Mouse (Mus musculus): ENCODE measurements around the gene Anxa5. TPM values are rescaled to one million over a fixed set of nuclear protein-coding genes. Genes with fewer than 3 reads are reported as not detected.

Gene Anxa5
- polyA plus RNA-seq, 1 experiment from 2014 or later, result 62.7 TPM

DNA sequence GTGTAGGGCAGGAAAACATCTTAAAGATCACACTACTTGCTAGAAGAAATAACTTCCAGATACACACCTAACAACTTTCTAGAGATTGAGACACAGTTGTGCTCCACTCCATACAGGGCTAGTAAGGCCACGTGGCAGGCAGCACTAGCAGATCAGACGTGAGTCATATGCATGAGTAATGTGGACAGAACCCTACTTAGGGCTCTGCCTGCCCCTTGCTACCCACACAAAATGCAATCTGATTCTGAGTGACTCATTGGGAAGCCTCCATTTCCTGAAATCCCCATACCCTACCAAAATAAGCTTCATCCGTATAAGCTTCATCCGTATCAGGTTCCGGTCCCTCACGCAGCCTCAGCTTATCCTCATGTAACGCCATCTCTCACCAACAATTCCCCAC, 8.1 kb downstream of the Anxa5 start:
- ATAC-seq, result no peak

DNA sequence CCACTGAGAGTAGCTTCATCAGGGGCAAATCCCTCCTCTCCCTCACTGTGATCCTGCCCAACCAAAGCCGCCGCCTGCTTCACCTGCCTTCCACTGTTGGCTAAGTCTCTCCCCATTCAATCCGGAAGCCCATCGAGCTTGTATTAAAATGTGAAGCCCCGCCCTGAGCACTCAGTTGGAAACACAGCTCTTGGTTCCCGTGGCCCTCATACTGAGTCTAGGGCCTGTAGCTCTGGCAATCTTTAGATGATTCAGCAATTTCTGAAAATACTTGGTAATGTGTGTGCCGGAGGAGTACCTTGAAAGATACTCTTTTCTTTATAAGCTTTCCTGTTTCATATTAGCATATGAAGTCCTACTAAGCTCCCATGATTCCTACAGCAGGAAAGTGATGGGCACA, 10.2 kb downstream of the Anxa5 start:
- Histone ChIP-seq H3K36me3 (ENCODE audit: control insufficient read depth, insufficient read depth, low read length) (no peaks in the 10 kb centered on the region), H3K4me2 (ENCODE audit: low read length) (no peak overlapping the region), H3K9ac (ENCODE audit: low read length) (no peak overlapping the region), H3K4me3 (ENCODE audit: low read depth, low read length) (no peak overlapping the region), H3K4me1 (ENCODE audit: control insufficient read depth, insufficient read depth, low read length) (no peaks in the 10 kb centered on the region), H3K27me3 (replicated peaks; ENCODE audit: control insufficient read depth, insufficient read depth, low read length) (no peaks in the 10 kb centered on the region), H3K27ac (ENCODE audit: low read depth, low read length) (no peak overlapping the region), H3K9me3 (replicated peaks; ENCODE audit: control insufficient read depth, low read length) (no peaks in the 10 kb centered on the region)
- DNase-seq (ENCODE audit: low spot score), result no peak
- ATAC-seq, result no peak
- WGBS, result 53% methylated on average over 7 of the region's 7 CpGs

More for the DNA sequence above, 8.1 kb downstream of the Anxa5 start:
- H3K27ac ChIP-seq (ENCODE audit: low read depth, low read length), result no peak overlapping the region
- no peaks in the 10 kb centered on the region for H3K36me3 ChIP-seq (ENCODE audit: control insufficient read depth, insufficient read depth, low read length)
- H3K27me3 ChIP-seq (replicated peaks; ENCODE audit: control insufficient read depth, insufficient read depth, low read length), result no peaks in the 10 kb centered on the region
- H3K9me3 ChIP-seq (replicated peaks; ENCODE audit: control insufficient read depth, low read length), result no peaks in the 10 kb centered on the region
- H3K4me3 ChIP-seq (ENCODE audit: low read depth, low read length), result no peak overlapping the region
- no peak overlapping the region for H3K9ac ChIP-seq (ENCODE audit: low read length)
- H3K4me1 ChIP-seq (ENCODE audit: control insufficient read depth, insufficient read depth, low read length), result no peaks in the 10 kb centered on the region
- 95% methylated on average over 7 of the region's 7 CpGs for WGBS
- no peak overlapping the region for H3K4me2 ChIP-seq (ENCODE audit: low read length)
- DNase-seq (ENCODE audit: low spot score), result no peak

DNA sequence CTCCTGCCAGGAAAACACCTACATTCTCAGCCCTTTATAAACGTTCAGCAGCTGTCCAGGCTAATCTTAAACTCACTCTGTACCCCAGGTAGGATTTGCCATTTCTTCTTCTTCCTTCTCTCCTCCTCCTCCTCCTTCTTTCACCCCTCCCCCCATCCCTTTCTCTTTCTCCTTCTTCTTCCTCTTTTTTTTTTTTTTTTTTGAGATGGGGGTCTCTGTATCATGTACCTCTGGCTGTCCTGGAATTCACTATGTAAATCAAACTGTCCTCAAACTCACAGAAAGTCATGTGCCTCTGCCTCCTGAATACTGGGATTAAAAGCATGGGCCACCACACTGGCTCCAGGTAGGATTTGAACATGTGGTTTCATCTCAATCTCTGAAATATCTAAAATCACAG, 13.3 kb downstream of the Anxa5 start:
- Histone ChIP-seq H3K27ac (ENCODE audit: low read depth, low read length) (no peak overlapping the region), H3K4me3 (ENCODE audit: low read depth, low read length) (no peak overlapping the region), H3K4me2 (ENCODE audit: low read length) (no peak overlapping the region), H3K36me3 (ENCODE audit: control insufficient read depth, insufficient read depth, low read length) (no peaks in the 10 kb centered on the region), H3K9ac (ENCODE audit: low read length) (no peak overlapping the region), H3K27me3 (replicated peaks; ENCODE audit: control insufficient read depth, insufficient read depth, low read length) (no peaks in the 10 kb centered on the region), H3K9me3 (replicated peaks; ENCODE audit: control insufficient read depth, low read length) (no peaks in the 10 kb centered on the region), H3K4me1 (ENCODE audit: control insufficient read depth, insufficient read depth, low read length) (no peaks in the 10 kb centered on the region)
- DNase-seq (ENCODE audit: low spot score) (no peak), ATAC-seq (no peak)
- 21% methylated on average over 1 of the region's 1 CpGs for WGBS

DNA sequence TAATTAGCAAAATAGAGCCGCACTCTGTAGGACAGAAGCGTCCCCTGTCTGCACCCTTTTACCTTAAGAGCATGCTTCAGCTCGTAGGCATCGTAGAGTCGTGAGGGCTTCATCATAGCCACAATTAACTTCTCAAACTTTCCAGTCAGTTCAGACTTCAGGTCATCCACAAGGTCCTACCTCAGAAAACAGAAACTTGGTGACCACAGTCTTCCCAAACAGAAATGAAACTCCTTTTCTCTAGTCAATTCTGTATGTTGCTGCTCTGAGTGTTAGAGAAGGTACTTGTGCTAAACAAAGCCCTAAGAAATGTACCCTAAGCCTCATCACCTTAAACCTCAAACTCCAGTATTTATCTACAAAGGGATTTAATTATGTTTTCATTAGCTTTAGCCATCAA, 13.9 kb downstream of the Anxa5 start:
- Histone ChIP-seq H3K36me3 (ENCODE audit: control insufficient read depth, insufficient read depth, low read length) (no peaks in the 10 kb centered on the region), H3K4me3 (ENCODE audit: low read depth, low read length) (no peak overlapping the region), H3K9ac (ENCODE audit: low read length) (no peak overlapping the region), H3K4me1 (ENCODE audit: control insufficient read depth, insufficient read depth, low read length) (no peaks in the 10 kb centered on the region), H3K4me2 (ENCODE audit: low read length) (no peak overlapping the region), H3K9me3 (replicated peaks; ENCODE audit: control insufficient read depth, low read length) (no peaks in the 10 kb centered on the region), H3K27ac (ENCODE audit: low read depth, low read length) (no peak overlapping the region), H3K27me3 (replicated peaks; ENCODE audit: control insufficient read depth, insufficient read depth, low read length) (no peaks in the 10 kb centered on the region)
- ATAC-seq (no peak), DNase-seq (ENCODE audit: low spot score) (no peak)
- 62% methylated on average over 5 of the region's 5 CpGs for WGBS

GRCm38 (mm10) chr3:36460717-36461116, 15.0 kb downstream of the Anxa5 start:
- Histone ChIP-seq H3K9me3 (replicated peaks; ENCODE audit: control insufficient read depth, low read length) (no peaks in the 10 kb centered on the region), H3K27me3 (replicated peaks; ENCODE audit: control insufficient read depth, insufficient read depth, low read length) (no peaks in the 10 kb centered on the region), H3K27ac (ENCODE audit: low read depth, low read length) (no peak overlapping the region), H3K9ac (ENCODE audit: low read length) (no peak overlapping the region), H3K4me2 (ENCODE audit: low read length) (no peak overlapping the region), H3K4me3 (ENCODE audit: low read depth, low read length) (no peak overlapping the region), H3K36me3 (ENCODE audit: control insufficient read depth, insufficient read depth, low read length) (no peaks in the 10 kb centered on the region), H3K4me1 (ENCODE audit: control insufficient read depth, insufficient read depth, low read length) (no peaks in the 10 kb centered on the region)
- 89% methylated on average over 7 of the region's 7 CpGs for WGBS
- ATAC-seq (no peak), DNase-seq (ENCODE audit: low spot score) (no peak)

GRCm38 (mm10) chr3:36455566-36455965, 20.1 kb downstream of the Anxa5 start:
- WGBS, result 87% methylated on average over 3 of the region's 3 CpGs
- H3K4me3 ChIP-seq (ENCODE audit: low read depth, low read length), result no peak overlapping the region
- no peaks in the 10 kb centered on the region for H3K9me3 ChIP-seq (replicated peaks; ENCODE audit: control insufficient read depth, low read length)
- DNase-seq (ENCODE audit: low spot score) (no peak), ATAC-seq (no peak)
- H3K9ac ChIP-seq (ENCODE audit: low read length), result no peak overlapping the region
- H3K4me1 ChIP-seq (ENCODE audit: control insufficient read depth, insufficient read depth, low read length), result no peaks in the 10 kb centered on the region
- no peaks in the 10 kb centered on the region for H3K27me3 ChIP-seq (replicated peaks; ENCODE audit: control insufficient read depth, insufficient read depth, low read length)
- no peaks in the 10 kb centered on the region for H3K36me3 ChIP-seq (ENCODE audit: control insufficient read depth, insufficient read depth, low read length)
- no peak overlapping the region for H3K4me2 ChIP-seq (ENCODE audit: low read length)
- H3K27ac ChIP-seq (ENCODE audit: low read depth, low read length), result no peak overlapping the region

DNA sequence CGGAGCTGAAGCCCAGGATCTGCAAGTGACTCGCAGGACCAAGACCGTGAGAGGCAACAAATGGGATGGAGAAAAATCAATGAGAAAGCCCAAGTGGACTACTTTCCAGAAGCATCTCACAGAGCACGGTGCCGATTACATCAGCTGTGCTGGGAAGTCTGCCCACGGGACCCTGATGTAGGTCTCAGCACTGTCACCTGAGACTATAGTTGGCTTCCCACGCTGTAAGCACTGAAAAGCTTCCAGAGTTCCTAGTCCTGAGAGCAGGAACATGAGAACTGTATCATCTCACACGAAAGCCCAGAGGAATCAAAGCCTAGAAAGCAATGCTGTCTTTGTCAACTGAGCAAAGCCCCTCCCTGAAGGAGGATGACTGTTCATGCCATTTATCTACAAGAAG, 20.6 kb downstream of the Anxa5 start:
- Histone ChIP-seq H3K36me3 (ENCODE audit: control insufficient read depth, insufficient read depth, low read length) (no peaks in the 10 kb centered on the region), H3K4me2 (ENCODE audit: low read length) (no peak overlapping the region), H3K9ac (ENCODE audit: low read length) (no peak overlapping the region), H3K4me1 (ENCODE audit: control insufficient read depth, insufficient read depth, low read length) (no peaks in the 10 kb centered on the region), H3K9me3 (replicated peaks; ENCODE audit: control insufficient read depth, low read length) (no peaks in the 10 kb centered on the region), H3K27ac (ENCODE audit: low read depth, low read length) (no peak overlapping the region), H3K27me3 (replicated peaks; ENCODE audit: control insufficient read depth, insufficient read depth, low read length) (no peaks in the 10 kb centered on the region), H3K4me3 (ENCODE audit: low read depth, low read length) (no peak overlapping the region)
- ATAC-seq (no peak), DNase-seq (ENCODE audit: low spot score) (no peak)
- WGBS, result 94% methylated on average over 8 of the region's 8 CpGs

DNA sequence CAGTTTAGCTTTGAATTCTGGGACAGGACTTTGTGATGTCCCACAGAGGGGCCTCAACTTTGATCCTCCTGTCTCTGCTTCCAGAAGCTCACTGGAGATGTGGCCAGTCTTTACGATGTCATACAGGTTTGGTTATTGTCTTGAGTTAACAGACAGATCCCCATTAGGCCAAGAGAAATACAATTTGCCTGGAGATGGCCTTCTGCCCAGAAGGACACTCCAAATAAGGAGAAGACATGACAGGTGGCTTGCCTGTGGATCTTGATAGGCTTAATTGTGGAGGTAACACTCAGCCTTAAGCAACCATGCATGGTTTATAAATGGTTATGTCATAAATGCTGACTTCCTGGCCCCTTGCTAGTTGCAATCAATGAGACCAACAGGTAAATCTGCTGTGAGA, 23.2 kb downstream of the Anxa5 start:
- Histone ChIP-seq H3K27me3 (replicated peaks; ENCODE audit: control insufficient read depth, insufficient read depth, low read length) (no peaks in the 10 kb centered on the region), H3K9me3 (replicated peaks; ENCODE audit: control insufficient read depth, low read length) (no peaks in the 10 kb centered on the region), H3K27ac (ENCODE audit: low read depth, low read length) (no peak overlapping the region), H3K4me3 (ENCODE audit: low read depth, low read length) (no peak overlapping the region), H3K9ac (ENCODE audit: low read length) (no peak overlapping the region), H3K4me1 (ENCODE audit: control insufficient read depth, insufficient read depth, low read length) (no peaks in the 10 kb centered on the region), H3K4me2 (ENCODE audit: low read length) (no peak overlapping the region), H3K36me3 (ENCODE audit: control insufficient read depth, insufficient read depth, low read length) (no peaks in the 10 kb centered on the region)
- no peak for ATAC-seq
- DNase-seq (ENCODE audit: low spot score), result no peak
- 81% methylated on average over 1 of the region's 1 CpGs for WGBS

- Histone ChIP-seq H3K27me3 (replicated peaks; ENCODE audit: control insufficient read depth, insufficient read depth, low read length) (no peaks in the 10 kb centered on the region), H3K9ac (ENCODE audit: low read length) (no peak overlapping the region), H3K9me3 (replicated peaks; ENCODE audit: control insufficient read depth, low read length) (no peaks in the 10 kb centered on the region), H3K4me1 (ENCODE audit: control insufficient read depth, insufficient read depth, low read length) (no peaks in the 10 kb centered on the region), H3K27ac (ENCODE audit: low read depth, low read length) (no peak overlapping the region), H3K4me3 (ENCODE audit: low read depth, low read length) (no peak overlapping the region), H3K36me3 (ENCODE audit: control insufficient read depth, insufficient read depth, low read length) (no peaks in the 10 kb centered on the region), H3K4me2 (ENCODE audit: low read length) (no peak overlapping the region)
- ATAC-seq (no peak), DNase-seq (ENCODE audit: low spot score) (no peak)
- 53% methylated on average over 20 of the region's 20 CpGs for WGBS
Observed at GRCm38 (mm10) chr3:36449292-36450165, 26.2 kb downstream of the Anxa5 start.
